Mouse (Mus musculus): ENCODE results near the gene Scrn1.

The Scrn1 gene

GRCm38 (mm10) chr6:54565665-54566545 is at the start of gene Scrn1:
Gene Scrn1, minus strand, starts transcription at chr6:54566489.
- DNase-seq (ENCODE audit: low read depth) = no peak

GRCm38 (mm10) chr6:54606241-54606640 is 40.0 kb upstream of the Scrn1 start:
- no peak for DNase-seq (ENCODE audit: low read depth)

- DNase-seq (ENCODE audit: low read depth) = no peak
These were observed 37.9 kb upstream of the Scrn1 start for GRCm38 (mm10) chr6:54604001-54604715.

- DNase-seq (ENCODE audit: low read depth) = no peak
These were observed 36.6 kb upstream of the Scrn1 start for GRCm38 (mm10) chr6:54602891-54603290.

- DNase-seq (ENCODE audit: low read depth) = no peak
These were observed 34.5 kb upstream of the Scrn1 start for GRCm38 (mm10) chr6:54600681-54601347.

GRCm38 (mm10) chr6:54597711-54598110 is 31.4 kb upstream of the Scrn1 start:
- no peak for DNase-seq (ENCODE audit: low read depth)

- no peak for DNase-seq (ENCODE audit: low read depth)
These were observed 30.9 kb upstream of the Scrn1 start, which contains the start of gene Fkbp14 for GRCm38 (mm10) chr6:54597208-54597607. Gene Fkbp14, minus strand, starts transcription at chr6:54597308.

GRCm38 (mm10) chr6:54595330-54595878 is 29.1 kb upstream of the Scrn1 start:
- DNase-seq (ENCODE audit: low read depth) = no peak

GRCm38 (mm10) chr6:54594469-54595329 is 28.4 kb upstream of the Scrn1 start, which contains the start of gene Plekha8:
Gene Plekha8, plus strand, starts transcription at chr6:54595111.
- peak; percentile 64 for DNase-seq (ENCODE audit: low read depth)

GRCm38 (mm10) chr6:54593766-54594468 is 27.6 kb upstream of the Scrn1 start:
- DNase-seq (ENCODE audit: low read depth) = no peak

GRCm38 (mm10) chr6:54592938-54593535 is 26.7 kb upstream of the Scrn1 start:
- DNase-seq (ENCODE audit: low read depth) = peak; percentile 92

GRCm38 (mm10) chr6:54591778-54592177 is 25.5 kb upstream of the Scrn1 start:
- DNase-seq (ENCODE audit: low read depth) = no peak

- DNase-seq (ENCODE audit: low read depth) = no peak
These were observed 24.4 kb upstream of the Scrn1 start for GRCm38 (mm10) chr6:54590691-54591090.

- no peak for DNase-seq (ENCODE audit: low read depth)
These were observed 21.9 kb upstream of the Scrn1 start for GRCm38 (mm10) chr6:54588212-54588611.

- DNase-seq (ENCODE audit: low read depth) = no peak
These were observed 21.4 kb upstream of the Scrn1 start for GRCm38 (mm10) chr6:54587683-54588082.

GRCm38 (mm10) chr6:54586911-54587310 is 20.6 kb upstream of the Scrn1 start:
- no peak for DNase-seq (ENCODE audit: low read depth)

GRCm38 (mm10) chr6:54586175-54586574 is 19.9 kb upstream of the Scrn1 start:
- no peak for DNase-seq (ENCODE audit: low read depth)

- no peak for DNase-seq (ENCODE audit: low read depth)
These were observed 7.1 kb upstream of the Scrn1 start for GRCm38 (mm10) chr6:54573218-54573955.

GRCm38 (mm10) chr6:54569776-54570175 is 3.5 kb upstream of the Scrn1 start:
- DNase-seq (ENCODE audit: low read depth) = no peak
